Mouse (Mus musculus) cortical plate, adult 2 months (tissue): ENCODE data around the gene Uox.

ENCODE experiments used
- CTCF ChIP-seq: fragments of 200-500 bp; IDR thresholded peaks from 2 replicates; pipeline ENCODE4 v1.5.1; 2011; ENCODE audit warnings: mild to moderate bottlenecking, control low read depth, low read length; ENCODE audit not compliant: insufficient read depth; ENCODE audit errors: extremely low read depth
- POLR2A ChIP-seq: fragments of 200-500 bp; IDR thresholded peaks from 2 replicates; pipeline ENCODE4 v1.6.1; 2011; ENCODE audit warnings: mild to moderate bottlenecking, low read length, control low read depth; ENCODE audit not compliant: insufficient read depth; ENCODE audit errors: extremely low read depth

- no peak for TF ChIP-seq POLR2A
- no peak for TF ChIP-seq CTCF
Measured at GRCm38 (mm10) chr3:146571341-146571740, 1.1 kb downstream of the Uox start.
